Mouse (Mus musculus) liver, embryonic 13.5 days (tissue): ENCODE results near the gene Dock9. TPM values are rescaled to one million over a fixed set of nuclear protein-coding genes. Genes with fewer than 3 reads are reported as not detected.
"Not testable (repeated sequence)": the region's sequence is repeated elsewhere in the genome, so short reads cannot be mapped to it uniquely, and the experiment has no call there.

Source experiments
- ATAC-seq: fragments of 200-750 bp; cut with Nextera tagmentation; 2 replicates; pipeline ENCODE4 v1.8.0; 2017; ENCODE audit warnings: low read depth, mild to moderate bottlenecking, moderate number of reproducible peaks, moderate library complexity
- DNase-seq: peaks from one replicate; pipeline ENCODE4 v3.0.0; 2022
- H3K27ac ChIP-seq: fragments of 300-500 bp; sonication (generic); 2 replicates; pipeline ENCODE4 v1.5.1; 2015; ENCODE audit warnings: moderate library complexity, mild to moderate bottlenecking, inconsistent platforms
- H3K27me3 ChIP-seq: fragments of 300-500 bp; sonication (generic); 2 replicates; pipeline ENCODE4 v1.6.1; 2015; ENCODE audit warnings: mild to moderate bottlenecking, inconsistent platforms
- H3K36me3 ChIP-seq: fragments of 300-500 bp; sonication (generic); 2 replicates; pipeline ENCODE4 v1.6.1; 2015; ENCODE audit warnings: mild to moderate bottlenecking, inconsistent platforms
- H3K4me1 ChIP-seq: fragments of 300-500 bp; sonication (generic); replicated peaks from 2 replicates; pipeline ENCODE4 v1.6.1; 2015; ENCODE audit warnings: inconsistent platforms
- H3K4me2 ChIP-seq: fragments of 300-500 bp; sonication (generic); 2 replicates; pipeline ENCODE4 v1.6.1; 2015; ENCODE audit warnings: inconsistent platforms, mild to moderate bottlenecking, moderate library complexity
- H3K4me3 ChIP-seq: fragments of 300-500 bp; sonication (generic); replicated peaks from 2 replicates; pipeline ENCODE4 v1.5.1; 2015; ENCODE audit warnings: mild to moderate bottlenecking, inconsistent platforms
- H3K9ac ChIP-seq: fragments of 300-500 bp; sonication (generic); 2 replicates; pipeline ENCODE4 v1.6.1; 2015; ENCODE audit warnings: mild to moderate bottlenecking, inconsistent platforms
- H3K9me3 ChIP-seq: fragments of 300-500 bp; sonication (generic); replicated peaks from 2 replicates; pipeline ENCODE4 v1.6.1; 2016; ENCODE audit warnings: inconsistent platforms
- WGBS: fragments of 180-500 bp; shearing (Covaris S2); methylation state at CpG from one replicate; pipeline ENCODE4 v1.1.7; 2015; ENCODE audit not compliant: insufficient replicate concordance; 5-methylcytosine and 5-hydroxymethylcytosine counted together
- polyA plus RNA-seq: library from polyadenylated mRNA; unstranded; fragments of >200 nt; fragmentation: Nextera tagmentation; extraction: Ambion mirVana; gene quantifications from 2 replicates; pipeline ENCODE4 v1.2.1, GENCODE M21; 2015

Dock9 gene
- polyA plus RNA-seq, 1 experiment from 2014 or later: 0.99 TPM

GRCm38 (mm10) chr14:121634736-121635430, 162.8 kb downstream of the Dock9 start:
- H3K27ac ChIP-seq: no peak overlapping the region
- ATAC-seq (no peak), DNase-seq (no peak)
- H3K27me3 ChIP-seq: no peaks in the 10 kb centered on the region
- peaks cover 14% of the 10 kb centered on the region for H3K36me3 ChIP-seq
- H3K9me3 ChIP-seq: no peaks in the 10 kb centered on the region
- H3K4me3 ChIP-seq: no peak overlapping the region
- no peaks in the 10 kb centered on the region for H3K4me1 ChIP-seq
- WGBS: 72% methylated on average over 11 of the region's 11 CpGs
- no peak overlapping the region for H3K9ac ChIP-seq
- H3K4me2 ChIP-seq: no peak overlapping the region

GRCm38 (mm10) chr14:121634093-121634735, 163.4 kb downstream of the Dock9 start:
- no peak overlapping the region for H3K9ac ChIP-seq
- no peaks in the 10 kb centered on the region for H3K27me3 ChIP-seq
- no peaks in the 10 kb centered on the region for H3K9me3 ChIP-seq
- H3K4me1 ChIP-seq: no peaks in the 10 kb centered on the region
- H3K4me2 ChIP-seq: no peak overlapping the region
- 65% methylated on average over 14 of the region's 14 CpGs for WGBS
- ATAC-seq (no peak), DNase-seq (no peak)
- peaks cover 9% of the 10 kb centered on the region for H3K36me3 ChIP-seq
- H3K4me3 ChIP-seq: no peak overlapping the region
- H3K27ac ChIP-seq: no peak overlapping the region

GRCm38 (mm10) chr14:121631934-121632333, 165.7 kb downstream of the Dock9 start:
- Histone ChIP-seq H3K4me1 (no peaks in the 10 kb centered on the region), H3K9me3 (no peaks in the 10 kb centered on the region), H3K9ac (no peak overlapping the region), H3K4me2 (no peak overlapping the region), H3K27me3 (no peaks in the 10 kb centered on the region), H3K4me3 (no peak overlapping the region), H3K27ac (no peak overlapping the region), H3K36me3 (no peaks in the 10 kb centered on the region)
- DNase-seq: no peak
- 78% methylated on average over 8 of the region's 8 CpGs for WGBS
- ATAC-seq: no peak

- no peak overlapping the region for H3K9ac ChIP-seq
- no peaks in the 10 kb centered on the region for H3K9me3 ChIP-seq
- H3K27me3 ChIP-seq: no peaks in the 10 kb centered on the region
- H3K4me2 ChIP-seq: no peak overlapping the region
- H3K36me3 ChIP-seq: no peaks in the 10 kb centered on the region
- H3K27ac ChIP-seq: no peak overlapping the region
- no peak for ATAC-seq
- DNase-seq: no peak
- no peak overlapping the region for H3K4me3 ChIP-seq
- no peaks in the 10 kb centered on the region for H3K4me1 ChIP-seq
- 83% methylated on average over 12 of the region's 12 CpGs for WGBS
Observed at GRCm38 (mm10) chr14:121626741-121627140, 170.9 kb downstream of the Dock9 start.

GRCm38 (mm10) chr14:121623996-121624542, 173.6 kb downstream of the Dock9 start:
- not testable (repeated sequence) for H3K27me3 ChIP-seq, H3K9me3 ChIP-seq
- 63% methylated on average over 6 of the region's 6 CpGs for WGBS

GRCm38 (mm10) chr14:121621806-121622205, 175.8 kb downstream of the Dock9 start:
- Histone ChIP-seq H3K4me2 (no peak overlapping the region), H3K36me3 (0 out of 2 replicates have a peak, but pooled peaks cover 2% of the 10 kb centered on the region), H3K27ac (no peak overlapping the region), H3K4me3 (no peak overlapping the region), H3K9ac (no peak overlapping the region), H3K9me3 (no peaks in the 10 kb centered on the region), H3K27me3 (no peaks in the 10 kb centered on the region), H3K4me1 (no peaks in the 10 kb centered on the region)
- 88% methylated on average over 3 of the region's 3 CpGs for WGBS
- ATAC-seq (no peak), DNase-seq (no peak)

More at GRCm38 (mm10) chr14:121623996-121624542, 173.6 kb downstream of the Dock9 start:
- H3K9ac ChIP-seq, DNase-seq, H3K27ac ChIP-seq, H3K4me3 ChIP-seq, H3K4me1 ChIP-seq, ATAC-seq, H3K4me2 ChIP-seq, H3K36me3 ChIP-seq: not testable (repeated sequence)

- no peak overlapping the region for H3K4me3 ChIP-seq
- WGBS: 63% methylated on average over 3 of the region's 3 CpGs
- H3K4me1 ChIP-seq: no peaks in the 10 kb centered on the region
Observed at GRCm38 (mm10) chr14:121620567-121620966, 177.1 kb downstream of the Dock9 start.

GRCm38 (mm10) chr14:121620157-121620556, 177.5 kb downstream of the Dock9 start:
- Histone ChIP-seq H3K4me3 (no peak overlapping the region), H3K4me2 (no peak overlapping the region), H3K36me3 (0 out of 2 replicates have a peak, but pooled peaks cover 2% of the 10 kb centered on the region), H3K27me3 (no peaks in the 10 kb centered on the region), H3K9ac (no peak overlapping the region), H3K27ac (no peak overlapping the region), H3K4me1 (no peaks in the 10 kb centered on the region), H3K9me3 (no peaks in the 10 kb centered on the region)
- ATAC-seq (no peak), DNase-seq (no peak)
- WGBS: 95% methylated on average over 7 of the region's 7 CpGs

More at GRCm38 (mm10) chr14:121620567-121620966, 177.1 kb downstream of the Dock9 start:
- no peaks in the 10 kb centered on the region for H3K9me3 ChIP-seq
- no peaks in the 10 kb centered on the region for H3K27me3 ChIP-seq
- DNase-seq (no peak), ATAC-seq (no peak)
- H3K4me2 ChIP-seq: no peak overlapping the region
- no peak overlapping the region for H3K9ac ChIP-seq
- H3K27ac ChIP-seq: no peak overlapping the region
- H3K36me3 ChIP-seq: 0 out of 2 replicates have a peak, but pooled peaks cover 2% of the 10 kb centered on the region

- Histone ChIP-seq H3K4me2 (no peak overlapping the region), H3K9ac (no peak overlapping the region), H3K27ac (no peak overlapping the region), H3K27me3 (no peaks in the 10 kb centered on the region), H3K36me3 (0 out of 2 replicates have a peak, but pooled peaks cover 2% of the 10 kb centered on the region), H3K4me1 (no peaks in the 10 kb centered on the region), H3K9me3 (no peaks in the 10 kb centered on the region), H3K4me3 (no peak overlapping the region)
- 73% methylated on average over 4 of the region's 4 CpGs for WGBS
- DNase-seq (no peak), ATAC-seq (no peak)
Observed at GRCm38 (mm10) chr14:121617645-121618390, 179.8 kb downstream of the Dock9 start.

GRCm38 (mm10) chr14:121615431-121615830, 182.2 kb downstream of the Dock9 start:
- WGBS: 69% methylated on average over 10 of the region's 10 CpGs
- no peaks in the 10 kb centered on the region for H3K27me3 ChIP-seq

More at GRCm38 (mm10) chr14:121615431-121615830, 182.2 kb downstream of the Dock9 start:
- no peak for DNase-seq
- no peak overlapping the region for H3K4me2 ChIP-seq
- no peak overlapping the region for H3K9ac ChIP-seq
- ATAC-seq: no peak
- no peaks in the 10 kb centered on the region for H3K4me1 ChIP-seq
- no peaks in the 10 kb centered on the region for H3K36me3 ChIP-seq
- no peak overlapping the region for H3K27ac ChIP-seq
- no peaks in the 10 kb centered on the region for H3K9me3 ChIP-seq
- H3K4me3 ChIP-seq: no peak overlapping the region
